Mouse (Mus musculus) c-Kit-negative CD71-positive TER-119-positive erythroid progenitor cells, embryonic 14.5 days (primary cell): ENCODE data around the gene Cdc27.

Experiments
- DNase-seq: peaks from one replicate; pipeline ENCODE4 v3.0.0-alpha.2; 2013; ENCODE audit warnings: low read depth, low spot score

Gene Cdc27

GRCm38 (mm10) chr11:104550406-104550974 is at the start of gene Cdc27, which contains the start of gene Myl4:
TSS of gene Cdc27 (minus strand) at chr11:104550620.
TSS of gene Myl4 (plus strand) at chr11:104550663.
- peak; percentile 99 for DNase-seq

- no peak for DNase-seq
These were observed 49.0 kb upstream of the Cdc27 start for GRCm38 (mm10) chr11:104599265-104599945.

GRCm38 (mm10) chr11:104596365-104596764 is 45.9 kb upstream of the Cdc27 start:
- no peak for DNase-seq

GRCm38 (mm10) chr11:104592066-104592835 is 41.8 kb upstream of the Cdc27 start:
- no peak for DNase-seq

- peak; percentile 48 for DNase-seq
These were observed 39.7 kb upstream of the Cdc27 start for GRCm38 (mm10) chr11:104590148-104590547.

- no peak for DNase-seq
These were observed 39.1 kb upstream of the Cdc27 start for GRCm38 (mm10) chr11:104589570-104589969.

GRCm38 (mm10) chr11:104588513-104588912 is 38.1 kb upstream of the Cdc27 start:
- DNase-seq: no peak

GRCm38 (mm10) chr11:104587904-104588303 is 37.5 kb upstream of the Cdc27 start:
- no peak for DNase-seq

- DNase-seq: no peak
These were observed 35.1 kb upstream of the Cdc27 start for GRCm38 (mm10) chr11:104585495-104585894.

GRCm38 (mm10) chr11:104582630-104583364 is 32.4 kb upstream of the Cdc27 start:
- no peak for DNase-seq

GRCm38 (mm10) chr11:104582308-104582606 is 31.8 kb upstream of the Cdc27 start:
- DNase-seq: no peak

- DNase-seq: no peak
These were observed 31.3 kb upstream of the Cdc27 start for GRCm38 (mm10) chr11:104581446-104582307.

GRCm38 (mm10) chr11:104580606-104581005 is 30.2 kb upstream of the Cdc27 start:
- DNase-seq: no peak

- no peak for DNase-seq
These were observed 29.7 kb upstream of the Cdc27 start for GRCm38 (mm10) chr11:104580091-104580490.

GRCm38 (mm10) chr11:104579575-104579974 is 29.2 kb upstream of the Cdc27 start:
- no peak for DNase-seq

GRCm38 (mm10) chr11:104579084-104579483 is 28.7 kb upstream of the Cdc27 start:
- no peak for DNase-seq

GRCm38 (mm10) chr11:104578074-104578473 is 27.7 kb upstream of the Cdc27 start:
- DNase-seq: no peak

- DNase-seq: no peak
These were observed 26.6 kb upstream of the Cdc27 start for GRCm38 (mm10) chr11:104576772-104577612.

- no peak for DNase-seq
These were observed 22.1 kb upstream of the Cdc27 start for GRCm38 (mm10) chr11:104572566-104572965.

- DNase-seq: no peak
These were observed 21.7 kb upstream of the Cdc27 start for GRCm38 (mm10) chr11:104572091-104572490.
